Mouse (Mus musculus) limb, embryonic 13.5 days (tissue): Measurements from ENCODE around the gene Adgrv1. TPM values are rescaled to one million over a fixed set of nuclear protein-coding genes. Genes with fewer than 3 reads are reported as not detected.
"Not testable (repeated sequence)": the region's sequence is repeated elsewhere in the genome, so short reads cannot be mapped to it uniquely, and the experiment has no call there.

Source experiments
- ATAC-seq: fragments of 200-750 bp; cut with Nextera tagmentation; 2 replicates; pipeline ENCODE4 v1.8.0; 2017; ENCODE audit warnings: low read depth, moderate number of reproducible peaks, moderate TSS enrichment; ENCODE audit not compliant: low FRiP score
- H3K27ac ChIP-seq: fragments of 300-500 bp; sonication (generic); 2 replicates; pipeline ENCODE4 v1.5.1; 2015; ENCODE audit warnings: inconsistent platforms, mild to moderate bottlenecking, moderate library complexity
- H3K27me3 ChIP-seq: fragments of 300-500 bp; sonication (generic); 2 replicates; pipeline ENCODE4 v1.6.1; 2015; ENCODE audit warnings: mild to moderate bottlenecking, inconsistent platforms
- H3K36me3 ChIP-seq: fragments of 300-500 bp; sonication (generic); 2 replicates; pipeline ENCODE4 v1.6.1; 2015; ENCODE audit warnings: inconsistent platforms, mild to moderate bottlenecking, moderate library complexity
- H3K4me1 ChIP-seq: fragments of 300-500 bp; sonication (generic); 2 replicates; pipeline ENCODE4 v1.6.1; 2015; ENCODE audit warnings: inconsistent platforms
- H3K4me2 ChIP-seq: fragments of 300-500 bp; sonication (generic); replicated peaks from 2 replicates; pipeline ENCODE4 v1.6.1; 2015; ENCODE audit warnings: inconsistent platforms, mild to moderate bottlenecking, moderate library complexity
- H3K4me3 ChIP-seq: fragments of 300-500 bp; sonication (generic); 2 replicates; pipeline ENCODE4 v1.5.1; 2015; ENCODE audit warnings: moderate library complexity, mild to moderate bottlenecking, inconsistent platforms
- H3K9ac ChIP-seq: fragments of 300-500 bp; sonication (generic); 2 replicates; pipeline ENCODE4 v1.6.1; 2015; ENCODE audit warnings: mild to moderate bottlenecking, inconsistent platforms
- H3K9me3 ChIP-seq: fragments of 300-500 bp; sonication (generic); 2 replicates; pipeline ENCODE4 v1.6.1; 2016; ENCODE audit warnings: inconsistent platforms
- WGBS: fragments of 180-500 bp; shearing (Covaris S2); methylation state at CpG from one replicate; pipeline ENCODE4 v1.1.7; 2015; 5-methylcytosine and 5-hydroxymethylcytosine counted together
- polyA plus RNA-seq: library from polyadenylated mRNA; unstranded; fragments of >200 nt; fragmentation: Nextera tagmentation; extraction: Ambion mirVana; gene quantifications from 2 replicates; pipeline ENCODE4 v1.2.1, GENCODE M21; 2015

Adgrv1 gene
- 0.89 TPM in 2 replicates for polyA plus RNA-seq

- Histone ChIP-seq H3K4me3 (peak within 1 kb of the TSS; percentile 48), H3K36me3 (no peaks in the 10 kb centered on the region), H3K4me1 (peaks cover 16% of the 10 kb centered on the region), H3K27me3 (peaks cover 34% of the 10 kb centered on the region), H3K9ac (peak within 1 kb of the TSS; percentile 56), H3K27ac (no peak within 1 kb of the TSS), H3K4me2 (peak within 1 kb of the TSS; percentile 80), H3K9me3 (no peaks in the 10 kb centered on the region)
- ATAC-seq: peak; percentile 95
- WGBS: 1% methylated on average over 42 of the region's 42 CpGs
Measured at GRCm38 (mm10) chr13:81632720-81633415, at the start of gene Adgrv1. Adgrv1 (minus strand) TSS chr13:81633154.

- no peak for ATAC-seq
- Histone ChIP-seq H3K36me3 (peaks cover 32% of the 10 kb centered on the region), H3K9ac (no peak overlapping the region), H3K4me2 (no peak overlapping the region), H3K27ac (no peak overlapping the region), H3K4me3 (no peak overlapping the region), H3K27me3 (no peaks in the 10 kb centered on the region), H3K9me3 (no peaks in the 10 kb centered on the region), H3K4me1 (no peaks in the 10 kb centered on the region)
- WGBS: 77% methylated on average over 8 of the region's 8 CpGs
Measured at GRCm38 (mm10) chr13:81675333-81675732, 42.4 kb upstream of the Adgrv1 start.

- H3K27me3 ChIP-seq: no peaks in the 10 kb centered on the region
- no peak for ATAC-seq
- no peak overlapping the region for H3K9ac ChIP-seq
- H3K36me3 ChIP-seq: peaks cover 57% of the 10 kb centered on the region
- no peak overlapping the region for H3K4me3 ChIP-seq
- no peak overlapping the region for H3K27ac ChIP-seq
- 89% methylated on average over 5 of the region's 5 CpGs for WGBS
- no peaks in the 10 kb centered on the region for H3K9me3 ChIP-seq
- no peak overlapping the region for H3K4me2 ChIP-seq
- H3K4me1 ChIP-seq: no peaks in the 10 kb centered on the region; the same call in 1 of the 2 replicates
Measured at GRCm38 (mm10) chr13:81667713-81668112, 34.8 kb upstream of the Adgrv1 start.

- H3K4me1 ChIP-seq: peaks cover 2% of the 10 kb centered on the region; the same call in 1 of the 2 replicates
- no peak overlapping the region for H3K4me2 ChIP-seq
- H3K27me3 ChIP-seq: no peaks in the 10 kb centered on the region
- H3K36me3 ChIP-seq: peaks cover 51% of the 10 kb centered on the region
- no peak overlapping the region for H3K27ac ChIP-seq
- no peak overlapping the region for H3K4me3 ChIP-seq
- no peaks in the 10 kb centered on the region for H3K9me3 ChIP-seq
- no peak overlapping the region for H3K9ac ChIP-seq
- WGBS: 88% methylated on average over 5 of the region's 5 CpGs
- ATAC-seq: no peak
Measured at GRCm38 (mm10) chr13:81664331-81664698, 31.4 kb upstream of the Adgrv1 start.

GRCm38 (mm10) chr13:81663566-81664330 is 30.8 kb upstream of the Adgrv1 start:
- H3K4me2 ChIP-seq: no peak overlapping the region
- H3K9me3 ChIP-seq: no peaks in the 10 kb centered on the region
- no peak overlapping the region for H3K4me3 ChIP-seq
- H3K9ac ChIP-seq: no peak overlapping the region
- peaks cover 45% of the 10 kb centered on the region for H3K36me3 ChIP-seq
- no peak for ATAC-seq
- 86% methylated on average over 12 of the region's 12 CpGs for WGBS
- H3K27ac ChIP-seq: no peak overlapping the region
- H3K4me1 ChIP-seq: peaks cover 8% of the 10 kb centered on the region
- H3K27me3 ChIP-seq: no peaks in the 10 kb centered on the region

- ATAC-seq: no peak; the same call in 1 of the 2 replicates
Measured at GRCm38 (mm10) chr13:81658053-81658752, 25.2 kb upstream of the Adgrv1 start.

GRCm38 (mm10) chr13:81657351-81658052 is 24.5 kb upstream of the Adgrv1 start, which contains the start of gene Lysmd3:
Lysmd3 (plus strand) TSS chr13:81657663.
- Histone ChIP-seq H3K27ac (peak within 1 kb of the TSS; percentile 79), H3K4me3 (peak within 1 kb of the TSS; percentile 78), H3K36me3 (peaks cover 4% of the 10 kb centered on the region; the same call in 1 of the 2 replicates), H3K9me3 (no peaks in the 10 kb centered on the region), H3K27me3 (no peaks in the 10 kb centered on the region), H3K4me2 (peak within 1 kb of the TSS; percentile 72), H3K9ac (peak within 1 kb of the TSS; percentile 82), H3K4me1 (peaks cover 14% of the 10 kb centered on the region)
- ATAC-seq: peak; percentile 99
- under 1% methylated on average over 72 of the region's 73 CpGs for WGBS

More at GRCm38 (mm10) chr13:81658053-81658752, 25.2 kb upstream of the Adgrv1 start:
- Histone ChIP-seq H3K4me3 (peak overlapping the region; percentile 78), H3K9ac (peak overlapping the region; percentile 82), H3K4me1 (peaks cover 14% of the 10 kb centered on the region), H3K9me3 (no peaks in the 10 kb centered on the region), H3K36me3 (peaks cover 4% of the 10 kb centered on the region; the same call in 1 of the 2 replicates), H3K27ac (peak overlapping the region; percentile 79), H3K27me3 (no peaks in the 10 kb centered on the region), H3K4me2 (peak overlapping the region; percentile 72)
- WGBS: 15% methylated on average over 21 of the region's 21 CpGs

- Histone ChIP-seq H3K4me3 (peak overlapping the region; percentile 78), H3K9me3 (no peaks in the 10 kb centered on the region), H3K9ac (peak overlapping the region; percentile 82), H3K27me3 (no peaks in the 10 kb centered on the region), H3K27ac (peak overlapping the region; percentile 79), H3K4me1 (peaks cover 14% of the 10 kb centered on the region), H3K4me2 (peak overlapping the region; percentile 72), H3K36me3 (peaks cover 4% of the 10 kb centered on the region; the same call in 1 of the 2 replicates)
- no peak for ATAC-seq
- WGBS: 17% methylated on average over 5 of the region's 5 CpGs
Measured at GRCm38 (mm10) chr13:81657008-81657350, 24.0 kb upstream of the Adgrv1 start.

- 38% methylated on average over 14 of the region's 14 CpGs for WGBS
- Histone ChIP-seq H3K27ac (no peak overlapping the region), H3K27me3 (no peaks in the 10 kb centered on the region), H3K36me3 (no peaks in the 10 kb centered on the region), H3K4me2 (no peak overlapping the region; the same call in 1 of the 2 replicates), H3K4me3 (no peak overlapping the region), H3K4me1 (peaks cover 14% of the 10 kb centered on the region), H3K9ac (no peak overlapping the region), H3K9me3 (no peaks in the 10 kb centered on the region)
- no peak for ATAC-seq
Measured at GRCm38 (mm10) chr13:81656091-81656850, 23.3 kb upstream of the Adgrv1 start.

GRCm38 (mm10) chr13:81650382-81650781 is 17.4 kb upstream of the Adgrv1 start:
- not testable (repeated sequence) for H3K9ac ChIP-seq, H3K4me2 ChIP-seq, H3K9me3 ChIP-seq, ATAC-seq, H3K36me3 ChIP-seq, H3K4me3 ChIP-seq, H3K27ac ChIP-seq, H3K27me3 ChIP-seq, H3K4me1 ChIP-seq
- WGBS: 79% methylated on average over 5 of the region's 6 CpGs

- H3K4me3 ChIP-seq: no peak overlapping the region
- ATAC-seq: no peak
- no peak overlapping the region for H3K4me2 ChIP-seq
- no peaks in the 10 kb centered on the region for H3K36me3 ChIP-seq
- no peak overlapping the region for H3K9ac ChIP-seq
- H3K27ac ChIP-seq: no peak overlapping the region
- H3K9me3 ChIP-seq: no peaks in the 10 kb centered on the region
- H3K27me3 ChIP-seq: no peaks in the 10 kb centered on the region
- 83% methylated on average over 6 of the region's 6 CpGs for whole genome bisulfite sequencing
- H3K4me1 ChIP-seq: no peaks in the 10 kb centered on the region
Measured at GRCm38 (mm10) chr13:81646348-81646747, 13.4 kb upstream of the Adgrv1 start.
